Mouse (Mus musculus): ENCODE data around the gene Agrp. TPM values are rescaled to one million over a fixed set of nuclear protein-coding genes. Genes with fewer than 3 reads are reported as not detected.

Agrp gene
- 0.47 and 0.69 TPM in 2 replicates for polyA plus RNA-seq (2015; fragmentation: Nextera tagmentation; extraction: Ambion mirVana)

DNA sequence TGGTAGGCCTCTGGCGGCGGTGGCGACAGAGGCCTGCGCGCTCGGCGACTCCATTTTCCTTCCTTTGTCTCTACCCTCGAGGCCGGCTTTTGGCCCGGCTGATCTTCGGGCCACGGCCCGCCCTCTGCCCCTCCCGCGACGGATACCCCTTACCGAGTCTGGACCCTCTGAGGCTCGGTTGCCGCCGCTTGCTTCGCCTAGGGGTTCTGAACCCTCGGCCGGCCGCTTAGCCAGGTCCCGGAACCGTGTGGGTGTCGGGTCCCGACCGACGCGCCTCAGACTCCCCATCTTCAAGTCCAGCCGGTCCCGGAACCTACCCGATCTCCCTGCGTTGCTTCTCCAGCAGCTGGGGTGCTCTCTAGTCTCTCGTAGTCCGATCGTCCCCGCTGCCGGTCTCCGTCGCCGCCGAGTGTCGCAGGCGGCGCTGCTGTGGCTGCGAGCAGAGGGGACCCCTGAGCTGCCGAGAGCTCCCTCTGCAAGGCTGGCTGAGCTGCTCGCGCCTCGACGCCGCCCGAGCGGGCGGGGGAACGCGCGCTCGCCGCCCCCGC lies at the start of gene Agrp:
Gene Agrp (minus strand): TSS at position 431 of the 548 bp plus-strand sequence.
- Histone ChIP-seq H3K36me3 (no peaks in the 10 kb centered on the region), H3K4me2 (replicated peaks) (peak within 1 kb of the TSS; percentile 78), H3K9me3 (no peaks in the 10 kb centered on the region), H3K4me1 (peaks cover 43% of the 10 kb centered on the region), H3K9ac (replicated peaks) (peak within 1 kb of the TSS; percentile 98), H3K27me3 (no peaks in the 10 kb centered on the region), H3K4me3 (peak within 1 kb of the TSS; percentile 93), H3K27ac (replicated peaks) (peak within 1 kb of the TSS; percentile 100)
- peak; percentile 60 for ATAC-seq (replicated peaks)
- WGBS = under 1% methylated on average over 54 of the region's 63 CpGs

DNA sequence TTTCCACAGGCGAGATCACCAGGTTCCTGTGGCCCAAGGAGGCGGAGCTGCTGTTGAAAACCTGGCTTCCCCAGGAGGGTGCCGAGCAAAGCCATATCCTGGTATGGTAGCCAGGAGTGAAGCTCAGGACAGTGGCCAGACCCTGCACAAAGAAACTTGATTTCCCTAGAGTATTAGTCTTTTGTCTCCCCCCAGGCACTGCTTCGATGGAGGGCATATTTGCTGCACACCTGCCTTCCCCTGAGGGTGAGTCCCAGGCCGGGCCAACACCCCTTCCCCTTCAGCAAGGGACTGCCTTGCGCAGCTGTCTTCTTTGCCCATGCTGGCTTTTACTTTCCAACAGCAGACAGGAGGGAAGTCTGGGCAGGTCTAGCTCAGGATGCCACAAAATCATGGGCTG lies 49.4 kb upstream of the Agrp start:
- no peaks in the 10 kb centered on the region for H3K9me3 ChIP-seq
- WGBS = 66% methylated on average over 6 of the region's 6 CpGs
- ATAC-seq (replicated peaks) = no peak

DNA sequence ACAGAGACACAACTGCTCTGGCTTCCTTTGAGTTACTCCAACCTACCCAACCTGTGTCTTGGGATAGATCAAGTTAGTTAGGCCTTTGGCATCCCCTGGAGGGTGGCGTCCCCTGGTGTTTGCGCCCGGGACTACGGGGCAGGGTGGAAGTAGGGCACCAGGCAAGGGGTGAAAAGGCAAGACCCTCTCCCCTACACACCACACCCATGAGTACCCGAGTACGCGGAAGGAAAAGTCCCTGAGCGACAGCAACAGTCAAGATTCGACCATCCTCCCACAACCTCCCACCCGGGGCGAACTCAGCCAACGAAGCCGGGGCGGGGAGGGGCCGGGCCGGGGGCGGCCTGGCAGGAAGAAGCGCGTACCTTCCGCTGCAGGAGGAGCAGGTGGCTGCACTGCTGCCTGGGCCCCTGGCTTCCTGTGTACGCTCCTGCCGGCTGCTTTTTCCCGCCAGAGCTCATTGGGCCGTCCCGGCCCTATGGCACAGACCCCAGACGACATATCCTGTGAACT lies 48.7 kb upstream of the Agrp start, which contains the start of gene Carmil2:
Gene Carmil2 (plus strand): TSS at position 479 of the 513 bp plus-strand sequence.
- ATAC-seq (replicated peaks) = no peak
- H3K4me2 ChIP-seq (replicated peaks) = no peak within 1 kb of the TSS
- peaks cover 37% of the 10 kb centered on the region for H3K36me3 ChIP-seq
- H3K9me3 ChIP-seq = no peaks in the 10 kb centered on the region
- H3K27me3 ChIP-seq = no peaks in the 10 kb centered on the region
- no peak within 1 kb of the TSS for H3K4me3 ChIP-seq
- H3K4me1 ChIP-seq = no peaks in the 10 kb centered on the region
- H3K27ac ChIP-seq (replicated peaks) = no peak within 1 kb of the TSS
- 13% methylated on average over 25 of the region's 26 CpGs for WGBS
- no peak within 1 kb of the TSS for H3K9ac ChIP-seq (replicated peaks)

More for the DNA sequence above, 49.4 kb upstream of the Agrp start:
- Histone ChIP-seq H3K4me1 (no peaks in the 10 kb centered on the region), H3K4me3 (no peak overlapping the region), H3K27ac (replicated peaks) (no peak overlapping the region), H3K36me3 (peaks cover 30% of the 10 kb centered on the region), H3K27me3 (no peaks in the 10 kb centered on the region), H3K9ac (replicated peaks) (no peak overlapping the region), H3K4me2 (replicated peaks) (no peak overlapping the region)

DNA sequence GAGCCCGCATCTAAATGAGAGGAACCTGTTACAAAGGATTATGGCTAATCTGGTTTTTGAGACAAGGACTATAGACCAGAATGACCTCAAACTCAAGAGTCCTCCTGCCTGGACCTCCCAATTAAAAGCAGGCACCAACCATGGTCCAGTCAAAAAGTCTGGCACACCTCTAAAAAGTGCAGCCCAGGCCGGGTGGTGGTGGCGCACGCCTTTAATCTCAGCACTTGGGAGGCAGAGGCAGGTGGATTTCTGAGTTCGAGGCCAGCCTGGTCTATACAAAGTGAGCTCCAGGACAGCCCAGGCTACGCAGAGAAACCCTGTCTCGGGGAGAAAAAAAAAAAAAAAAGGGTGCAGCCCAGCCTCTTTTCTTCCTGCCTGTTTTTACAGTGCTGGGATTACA lies 48.1 kb upstream of the Agrp start:
- WGBS = 83% methylated on average over 7 of the region's 7 CpGs
- H3K4me3 ChIP-seq = no peak overlapping the region
- H3K27ac ChIP-seq (replicated peaks) = no peak overlapping the region
- H3K9me3 ChIP-seq = no peaks in the 10 kb centered on the region
- no peaks in the 10 kb centered on the region for H3K27me3 ChIP-seq
- no peak overlapping the region for H3K4me2 ChIP-seq (replicated peaks)
- H3K36me3 ChIP-seq = peaks cover 42% of the 10 kb centered on the region
- ATAC-seq (replicated peaks) = no peak
- H3K9ac ChIP-seq (replicated peaks) = no peak overlapping the region
- H3K4me1 ChIP-seq = no peaks in the 10 kb centered on the region

DNA sequence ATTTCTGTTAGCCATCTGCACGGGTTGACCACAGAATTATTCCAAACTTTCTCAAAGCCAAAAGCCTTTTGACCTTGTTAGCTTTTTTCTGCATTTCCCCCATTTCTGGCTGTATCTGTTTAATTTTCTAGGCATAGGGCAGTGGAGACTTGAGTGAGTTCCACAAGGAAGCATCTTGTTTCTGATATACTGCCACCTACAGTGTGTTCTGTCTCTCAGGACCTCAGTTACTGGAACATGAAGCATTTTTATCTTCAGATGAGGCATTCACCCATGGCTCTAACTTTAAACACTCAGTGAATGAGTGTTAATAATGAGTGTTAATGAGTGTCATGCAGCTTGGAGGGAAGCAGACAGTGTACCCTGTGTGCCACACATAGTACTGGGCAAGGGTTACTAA lies 40.7 kb upstream of the Agrp start:
- Histone ChIP-seq H3K4me3 (no peak overlapping the region), H3K9ac (replicated peaks) (no peak overlapping the region), H3K4me2 (replicated peaks) (no peak overlapping the region), H3K27ac (replicated peaks) (no peak overlapping the region), H3K27me3 (no peaks in the 10 kb centered on the region), H3K4me1 (no peaks in the 10 kb centered on the region), H3K9me3 (no peaks in the 10 kb centered on the region), H3K36me3 (peaks cover 89% of the 10 kb centered on the region)
- no peak for ATAC-seq (replicated peaks)
- 87% methylated on average over 1 of the region's 1 CpGs for WGBS

DNA sequence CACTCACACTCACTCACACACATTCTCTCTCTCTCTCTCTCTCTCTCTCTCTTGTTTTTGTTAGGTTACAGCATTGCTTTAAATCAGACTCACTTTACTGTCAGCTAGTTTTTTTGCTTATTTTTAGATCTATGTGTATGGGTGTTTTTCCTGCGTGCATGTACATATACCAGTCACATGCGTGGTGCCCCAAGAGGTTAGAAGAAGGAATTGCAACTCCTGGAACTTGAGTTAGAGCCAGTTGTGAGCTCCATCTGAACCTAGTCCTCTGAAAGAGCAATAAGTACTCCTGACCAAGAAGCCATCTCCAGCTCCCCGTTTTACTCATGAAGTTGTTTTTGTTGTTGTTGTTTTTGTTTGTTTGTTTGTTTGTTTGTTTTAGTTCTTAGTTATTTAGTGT lies 24.0 kb upstream of the Agrp start:
- Histone ChIP-seq H3K4me3 (no peak overlapping the region), H3K27me3 (no peaks in the 10 kb centered on the region), H3K36me3 (peaks cover 26% of the 10 kb centered on the region), H3K4me2 (replicated peaks) (no peak overlapping the region), H3K9ac (replicated peaks) (no peak overlapping the region), H3K27ac (replicated peaks) (no peak overlapping the region), H3K9me3 (no peaks in the 10 kb centered on the region), H3K4me1 (no peaks in the 10 kb centered on the region)
- 82% methylated on average over 3 of the region's 3 CpGs for WGBS
- no peak for ATAC-seq (replicated peaks)

DNA sequence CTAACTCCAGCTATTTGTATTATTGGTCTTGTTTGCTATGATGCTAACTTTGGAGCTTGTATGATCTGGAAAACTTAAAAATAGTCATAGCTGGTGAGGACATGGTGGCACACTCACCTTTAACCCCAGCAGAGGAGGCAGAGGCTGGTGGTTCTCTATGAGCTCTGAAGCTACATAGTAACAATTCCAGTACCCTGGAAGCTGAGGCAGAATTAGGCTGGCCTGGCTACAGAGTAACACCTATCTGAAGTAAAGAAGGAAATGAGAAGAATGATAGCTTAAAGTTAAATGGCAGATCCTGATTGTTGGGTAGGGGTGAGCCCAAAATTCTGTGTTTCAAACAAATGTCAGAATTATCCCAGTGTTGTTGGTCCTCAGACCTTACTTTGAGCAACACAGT lies 20.4 kb upstream of the Agrp start:
- peaks cover 7% of the 10 kb centered on the region; the same call in 1 of the 2 replicates for H3K36me3 ChIP-seq
- no peak for ATAC-seq (replicated peaks)
- H3K4me2 ChIP-seq (replicated peaks) = no peak overlapping the region
- H3K27me3 ChIP-seq = no peaks in the 10 kb centered on the region
- H3K4me1 ChIP-seq = no peaks in the 10 kb centered on the region
- H3K27ac ChIP-seq (replicated peaks) = no peak overlapping the region
- H3K4me3 ChIP-seq = no peak overlapping the region
- H3K9ac ChIP-seq (replicated peaks) = no peak overlapping the region
- H3K9me3 ChIP-seq = no peaks in the 10 kb centered on the region

DNA sequence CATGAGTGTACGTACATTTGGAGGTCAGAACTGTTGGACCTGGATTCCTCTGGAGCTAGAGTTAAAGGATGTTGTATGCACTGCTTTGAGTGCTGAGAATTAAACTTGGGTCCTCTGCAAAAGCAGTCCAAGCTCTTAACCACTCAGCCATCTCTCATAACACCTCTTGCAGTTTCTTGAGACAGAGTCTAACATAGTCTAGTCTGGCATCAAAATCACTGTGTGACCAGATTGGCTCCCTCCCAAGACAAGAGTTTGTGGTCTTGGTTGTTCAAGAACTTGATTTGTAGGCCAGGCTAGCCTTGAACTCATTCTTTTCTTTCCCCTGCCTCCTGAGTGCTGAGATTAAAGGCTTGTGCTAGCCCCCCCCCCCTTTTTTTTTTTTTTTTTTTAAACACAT lies 11.7 kb upstream of the Agrp start:
- 100% methylated on average over 1 of the region's 1 CpGs for WGBS
- no peak overlapping the region for H3K4me2 ChIP-seq (replicated peaks)
- no peaks in the 10 kb centered on the region for H3K27me3 ChIP-seq
- H3K27ac ChIP-seq (replicated peaks) = no peak overlapping the region
- peaks cover 39% of the 10 kb centered on the region for H3K36me3 ChIP-seq
- H3K9ac ChIP-seq (replicated peaks) = no peak overlapping the region
- ATAC-seq (replicated peaks) = no peak
- no peaks in the 10 kb centered on the region for H3K4me1 ChIP-seq
- no peaks in the 10 kb centered on the region for H3K9me3 ChIP-seq
- no peak overlapping the region for H3K4me3 ChIP-seq

DNA sequence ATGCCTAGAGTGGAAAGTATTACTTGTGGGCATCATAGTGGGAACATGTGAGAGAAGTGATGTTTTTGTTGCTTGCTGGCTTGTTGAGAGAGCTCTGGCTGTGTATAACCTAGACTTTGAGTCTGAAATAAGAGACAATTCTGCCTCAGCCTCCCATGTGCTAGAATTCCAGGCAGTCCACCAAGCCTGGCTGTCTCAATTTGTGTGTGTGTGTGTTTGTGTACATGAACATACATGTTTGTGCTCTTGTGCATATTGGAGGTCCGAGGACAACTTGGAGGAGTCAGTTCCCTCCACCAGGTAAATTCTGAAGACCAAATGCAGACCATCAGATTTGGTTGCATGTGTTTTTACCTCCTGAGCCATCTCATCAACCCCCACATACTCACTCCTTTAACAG lies 8.0 kb upstream of the Agrp start:
- Histone ChIP-seq H3K9ac (replicated peaks) (no peak overlapping the region), H3K4me1 (peaks cover 7% of the 10 kb centered on the region), H3K27me3 (no peaks in the 10 kb centered on the region), H3K9me3 (no peaks in the 10 kb centered on the region), H3K4me3 (no peak overlapping the region), H3K27ac (replicated peaks) (no peak overlapping the region), H3K4me2 (replicated peaks) (no peak overlapping the region), H3K36me3 (peaks cover 32% of the 10 kb centered on the region)
- 100% methylated on average over 1 of the region's 1 CpGs for WGBS
- ATAC-seq (replicated peaks) = no peak

DNA sequence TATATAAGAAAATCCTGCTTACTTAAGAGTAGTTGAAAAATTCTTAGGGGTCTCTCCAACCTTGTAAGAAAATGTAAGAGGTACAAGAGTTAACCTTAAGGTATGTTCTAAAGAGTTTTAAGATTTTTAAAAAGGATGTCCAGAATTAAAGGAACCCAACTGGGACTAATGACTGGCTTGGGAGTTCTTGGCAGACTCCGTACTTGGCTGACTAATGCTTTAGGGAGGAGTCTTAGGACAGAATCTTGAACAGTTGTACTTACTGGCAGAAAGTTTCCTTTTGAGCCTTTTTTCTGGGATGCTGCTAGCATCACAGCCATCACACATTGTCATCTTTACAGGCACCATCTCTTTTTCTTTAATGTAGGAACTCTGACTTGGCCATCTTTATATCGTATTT lies 3.3 kb upstream of the Agrp start:
- H3K9ac ChIP-seq (replicated peaks) = no peak overlapping the region
- H3K27ac ChIP-seq (replicated peaks) = no peak overlapping the region
- H3K9me3 ChIP-seq = no peaks in the 10 kb centered on the region
- ATAC-seq (replicated peaks) = no peak
- 64% methylated on average over 2 of the region's 2 CpGs for WGBS
- H3K4me3 ChIP-seq = no peak overlapping the region
- peaks cover 17% of the 10 kb centered on the region for H3K36me3 ChIP-seq
- H3K27me3 ChIP-seq = no peaks in the 10 kb centered on the region
- H3K4me2 ChIP-seq (replicated peaks) = no peak overlapping the region
- H3K4me1 ChIP-seq = peaks cover 35% of the 10 kb centered on the region

DNA sequence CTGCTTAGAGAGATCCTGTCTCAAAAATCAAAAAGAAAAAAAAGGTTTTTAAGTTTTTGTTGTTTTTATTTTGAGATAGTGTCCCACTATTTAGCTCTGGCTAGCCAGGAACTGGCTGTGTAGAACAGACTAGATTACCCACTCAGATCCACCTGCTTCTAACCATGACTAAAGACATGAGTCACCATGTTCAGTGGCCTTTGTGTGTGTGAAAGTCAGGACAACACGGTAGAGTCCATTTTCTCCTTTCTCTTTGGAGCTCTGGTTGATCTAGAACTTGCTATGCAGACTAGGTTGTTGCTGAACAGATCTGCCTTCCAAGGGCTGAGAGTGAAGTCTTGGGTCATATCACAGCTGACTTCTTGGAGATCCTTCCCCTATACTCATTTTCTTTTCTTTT lies 2.6 kb upstream of the Agrp start:
- no peak overlapping the region for H3K27ac ChIP-seq (replicated peaks)
- no peak for ATAC-seq (replicated peaks)
- H3K4me2 ChIP-seq (replicated peaks) = no peak overlapping the region
- no peak overlapping the region for H3K4me3 ChIP-seq
- H3K9me3 ChIP-seq = no peaks in the 10 kb centered on the region
- peaks cover 10% of the 10 kb centered on the region for H3K36me3 ChIP-seq
- H3K4me1 ChIP-seq = peaks cover 42% of the 10 kb centered on the region
- no peak overlapping the region for H3K9ac ChIP-seq (replicated peaks)
- WGBS = 85% methylated on average over 1 of the region's 1 CpGs
- no peaks in the 10 kb centered on the region for H3K27me3 ChIP-seq

DNA sequence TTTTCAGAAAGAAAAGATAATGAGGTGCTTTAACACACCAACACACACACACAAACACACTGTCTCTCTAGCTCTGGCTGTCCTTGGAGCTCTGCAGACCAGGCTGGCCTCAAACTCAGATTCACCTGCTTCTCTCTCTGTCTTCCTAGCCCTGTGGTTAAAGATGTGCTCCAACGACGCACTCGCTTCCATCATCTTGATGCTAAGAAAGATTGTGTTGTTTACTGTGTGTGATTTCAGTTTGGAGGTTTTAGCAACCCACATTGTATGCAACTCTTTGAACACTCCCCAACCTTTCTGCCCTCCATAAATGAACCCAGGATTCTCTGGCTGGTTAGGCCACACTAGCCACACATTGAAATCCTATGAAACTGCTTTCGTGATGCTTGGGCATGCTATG lies 1.3 kb upstream of the Agrp start:
- Histone ChIP-seq H3K4me3 (peak overlapping the region; percentile 93), H3K4me1 (peaks cover 43% of the 10 kb centered on the region), H3K4me2 (replicated peaks) (peak overlapping the region; percentile 76), H3K9me3 (no peaks in the 10 kb centered on the region), H3K9ac (replicated peaks) (peak overlapping the region; percentile 98), H3K36me3 (peaks cover 1% of the 10 kb centered on the region; the same call in 1 of the 2 replicates), H3K27ac (replicated peaks) (0 out of 2 replicates have a peak overlapping the region, but pooled peaks have one; percentile 20), H3K27me3 (no peaks in the 10 kb centered on the region)
- ATAC-seq (replicated peaks) = no peak
- 87% methylated on average over 4 of the region's 4 CpGs for WGBS

DNA sequence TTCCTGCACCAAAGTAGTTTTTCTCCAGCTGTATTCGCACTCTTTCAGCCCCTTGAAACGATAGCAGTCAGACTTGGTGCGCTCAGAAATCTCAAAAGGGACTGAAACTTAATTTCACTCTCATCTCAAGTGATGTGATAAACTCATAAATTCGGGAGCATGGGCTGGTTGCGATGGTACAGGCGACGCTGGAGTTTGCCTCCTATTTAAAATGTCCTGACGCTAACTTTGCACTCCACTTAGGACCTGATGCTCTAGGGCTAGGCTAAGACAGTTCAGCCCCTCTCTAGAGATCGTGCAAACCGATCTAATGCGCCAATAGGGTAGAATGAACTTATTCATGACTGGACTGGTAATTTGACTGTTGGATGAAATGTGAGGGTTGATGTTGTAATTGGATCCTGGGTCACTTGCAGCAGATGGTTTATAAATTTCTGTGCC lies 428 bp upstream of the Agrp start:
- Histone ChIP-seq H3K4me3 (peak overlapping the region; percentile 93), H3K9me3 (no peaks in the 10 kb centered on the region), H3K4me1 (peaks cover 43% of the 10 kb centered on the region), H3K36me3 (no peaks in the 10 kb centered on the region), H3K27ac (replicated peaks) (peak overlapping the region; percentile 100), H3K9ac (replicated peaks) (peak overlapping the region; percentile 98), H3K4me2 (replicated peaks) (peak overlapping the region; percentile 76), H3K27me3 (no peaks in the 10 kb centered on the region)
- ATAC-seq (replicated peaks) = no peak
- WGBS = 0% methylated on average over 11 of the region's 11 CpGs
